In the genomic region with DNA sequence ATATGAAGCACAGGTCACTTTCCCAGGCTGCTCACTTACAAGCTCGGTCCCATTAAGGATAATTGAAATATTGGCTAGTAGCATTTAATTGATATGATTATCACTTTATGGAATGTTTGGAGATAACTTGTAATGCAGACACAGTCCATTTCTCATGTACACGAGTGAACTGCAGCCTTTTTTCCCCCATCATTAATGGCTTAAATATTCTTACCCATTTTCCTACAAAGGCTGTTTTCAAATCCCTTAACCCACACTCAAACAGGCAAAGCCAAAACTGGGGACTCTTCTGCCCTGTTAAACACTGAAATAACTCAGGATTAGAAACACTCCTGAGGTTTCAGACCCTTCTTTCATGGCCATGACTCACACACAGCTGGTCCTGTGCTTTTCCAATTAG, we compare ENCODE assay signal across 14 mouse cellular contexts.
"Had no signal": no experiment of that assay in that cellular context is flagged by ENCODE, and none has a peak within 500 bp of the region (broad histone marks: within the 10 kb centered on the region; RNA-seq: fewer than 3 reads in every experiment).

No protein-coding gene starts in this region.

- H3K27ac ChIP-seq: left cerebral cortex, adult 2 months; limb, embryonic 10.5 days; liver, embryonic 15.5 days; macrophage; neural tube, embryonic 15.5 days; stomach, embryonic 15.5 days had no signal

- DNase-seq: kidney, adult 11 months; kidney, postnatal 14 days; lung, embryonic 14.5 days; lung, postnatal 10 days; right cerebral cortex, postnatal 14 days; thymus, adult 2 months; thymus, postnatal 25 days had no signal

- H3K4me3 ChIP-seq: left cerebral cortex, adult 2 months; limb, embryonic 10.5 days; liver, embryonic 15.5 days; megakaryocyte, embryonic 14.5 days; neural tube, embryonic 15.5 days; stomach, embryonic 15.5 days had no signal

- H3K4me1 ChIP-seq: liver, embryonic 15.5 days; megakaryocyte, embryonic 14.5 days; neural tube, embryonic 15.5 days; stomach, embryonic 15.5 days had no signal
